Mouse (Mus musculus) ES-Bruce4 (cell line): ENCODE data around the gene Gucd1. TPM values are rescaled to one million over a fixed set of nuclear protein-coding genes. Genes with fewer than 3 reads are reported as not detected.

Experiments
- H3K27ac ChIP-seq: 2 replicates; pipeline ENCODE4 v1.5.1; 2012; ENCODE audit warnings: low read length, inconsistent platforms; ENCODE audit not compliant: insufficient read depth
- H3K27me3 ChIP-seq: 2 replicates; pipeline ENCODE4 v1.6.1; 2012; ENCODE audit warnings: mild to moderate bottlenecking, low read length, inconsistent platforms; ENCODE audit not compliant: control insufficient read depth, poor library complexity, insufficient read depth, severe bottlenecking
- H3K36me3 ChIP-seq: 2 replicates; pipeline ENCODE4 v1.6.1; 2012; ENCODE audit warnings: inconsistent platforms, mild to moderate bottlenecking, low read length, moderate library complexity; ENCODE audit not compliant: control insufficient read depth, poor library complexity, insufficient read depth, severe bottlenecking
- H3K4me1 ChIP-seq: one replicate; pipeline ENCODE4 v1.8.1; 2011; ENCODE audit warnings: low read length; ENCODE audit not compliant: control insufficient read depth, insufficient read depth
- H3K4me3 ChIP-seq: 2 replicates; pipeline ENCODE4 v1.5.1; 2011; ENCODE audit warnings: low read depth, mild to moderate bottlenecking, low read length
- H3K9ac ChIP-seq: 2 replicates; pipeline ENCODE4 v1.6.1; 2012; ENCODE audit warnings: low read depth, mild to moderate bottlenecking, inconsistent platforms; ENCODE audit not compliant: poor library complexity, severe bottlenecking
- H3K9me3 ChIP-seq: replicated peaks from 2 replicates; pipeline ENCODE4 v1.6.1; 2012; ENCODE audit warnings: mild to moderate bottlenecking, low read length, inconsistent platforms; ENCODE audit not compliant: control insufficient read depth, poor library complexity, insufficient read depth, severe bottlenecking
- CTCF ChIP-seq: IDR thresholded peaks from one replicate; pipeline ENCODE4 v1.8.1; 2011; ENCODE audit warnings: low read depth, low read length
- EP300 ChIP-seq: IDR thresholded peaks from 2 replicates; pipeline ENCODE4 v1.6.1; 2011; ENCODE audit warnings: low read depth, low read length; ENCODE audit not compliant: insufficient read depth
- POLR2A ChIP-seq: IDR thresholded peaks from one replicate; pipeline ENCODE4 v1.8.1; 2011; ENCODE audit warnings: low read length; ENCODE audit not compliant: insufficient read depth
- polyA plus RNA-seq: library from polyadenylated mRNA; stranded (reverse); fragments of >200 nt; gene quantifications from 2 replicates; pipeline ENCODE4 v1.2.4, GENCODE M21; 2011; ENCODE audit warnings: low read depth; ENCODE audit not compliant: missing spikeins, insufficient read depth, insufficient read length

Gucd1 gene
- polyA plus RNA-seq, 1 experiment = 9.9 TPM

DNA sequence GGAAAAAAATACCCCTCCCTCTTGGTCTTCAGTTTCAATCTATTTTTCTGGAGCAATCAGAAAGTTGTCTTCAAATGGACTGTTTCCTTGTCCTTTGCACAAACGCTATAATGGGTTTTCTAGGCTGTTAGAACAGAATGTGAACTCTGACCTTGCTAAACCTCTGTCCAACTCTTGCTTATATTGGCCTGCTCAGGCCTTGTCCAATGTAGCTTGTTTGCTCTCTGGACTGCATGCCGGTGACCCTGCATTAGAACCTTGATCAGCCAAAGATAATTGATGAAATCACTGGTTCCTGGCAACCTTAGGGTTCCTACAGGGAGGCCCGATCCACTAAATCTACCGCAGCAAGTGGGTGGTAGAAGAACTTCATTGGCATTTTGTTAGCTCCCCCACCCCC, 110.0 kb downstream of the Gucd1 start:
- H3K27ac ChIP-seq = no peak overlapping the region
- H3K9me3 ChIP-seq = no peaks in the 10 kb centered on the region
- TF ChIP-seq CTCF = no peak
- TF ChIP-seq POLR2A = no peak
- no peak for TF ChIP-seq EP300
- peaks cover 2% of the 10 kb centered on the region for H3K27me3 ChIP-seq
- H3K9ac ChIP-seq = no peak overlapping the region
- H3K4me1 ChIP-seq = no peaks in the 10 kb centered on the region
- H3K4me3 ChIP-seq = no peak overlapping the region
- no peaks in the 10 kb centered on the region for H3K36me3 ChIP-seq

DNA sequence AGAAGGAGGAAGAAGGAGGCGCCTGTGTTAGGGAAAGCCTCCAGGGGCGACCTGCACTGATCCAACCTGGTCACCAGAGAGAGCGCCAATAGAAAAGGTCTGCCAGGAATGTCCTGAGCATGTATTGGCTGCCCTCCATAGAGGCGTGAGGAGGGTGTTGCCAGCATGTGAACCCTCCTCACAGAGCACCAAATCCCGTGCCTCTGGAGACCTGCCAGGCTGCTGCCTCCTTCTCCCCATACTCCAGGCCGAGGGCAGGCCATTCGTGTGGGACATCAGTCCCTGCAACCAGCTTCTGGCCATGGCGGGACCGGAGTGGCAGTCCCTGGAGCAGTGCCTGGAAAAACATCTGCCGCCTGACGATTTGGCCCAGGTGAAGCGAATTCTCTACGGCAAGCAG, 111.0 kb downstream of the Gucd1 start:
- Histone ChIP-seq H3K9me3 (no peaks in the 10 kb centered on the region), H3K27me3 (peaks cover 2% of the 10 kb centered on the region), H3K9ac (0 out of 2 replicates have a peak overlapping the region, but pooled peaks have one; percentile 7), H3K27ac (no peak overlapping the region), H3K36me3 (no peaks in the 10 kb centered on the region), H3K4me3 (peak overlapping the region; percentile 22), H3K4me1 (no peaks in the 10 kb centered on the region)
- TF ChIP-seq CTCF (no peak), EP300 (no peak), POLR2A (no peak)

GRCm38 (mm10) chr10:75405916-75406315, 111.9 kb downstream of the Gucd1 start:
- Histone ChIP-seq H3K4me1 (no peaks in the 10 kb centered on the region), H3K36me3 (no peaks in the 10 kb centered on the region), H3K9ac (no peak overlapping the region), H3K4me3 (no peak overlapping the region), H3K27ac (no peak overlapping the region), H3K9me3 (no peaks in the 10 kb centered on the region), H3K27me3 (peaks cover 2% of the 10 kb centered on the region)
- TF ChIP-seq POLR2A = no peak

- H3K4me1 ChIP-seq = no peaks in the 10 kb centered on the region
- TF ChIP-seq CTCF (no peak), POLR2A (no peak), EP300 (no peak)
- H3K9ac ChIP-seq = no peak within 1 kb of the TSS
- H3K27me3 ChIP-seq = no peaks in the 10 kb centered on the region
- no peak within 1 kb of the TSS for H3K4me3 ChIP-seq
- no peak within 1 kb of the TSS for H3K27ac ChIP-seq
- no peaks in the 10 kb centered on the region for H3K9me3 ChIP-seq
- no peaks in the 10 kb centered on the region for H3K36me3 ChIP-seq
Measured at GRCm38 (mm10) chr10:75400958-75401357, 116.8 kb downstream of the Gucd1 start, which contains the start of gene Upb1. Upb1 (plus strand) TSS chr10:75401115.

DNA sequence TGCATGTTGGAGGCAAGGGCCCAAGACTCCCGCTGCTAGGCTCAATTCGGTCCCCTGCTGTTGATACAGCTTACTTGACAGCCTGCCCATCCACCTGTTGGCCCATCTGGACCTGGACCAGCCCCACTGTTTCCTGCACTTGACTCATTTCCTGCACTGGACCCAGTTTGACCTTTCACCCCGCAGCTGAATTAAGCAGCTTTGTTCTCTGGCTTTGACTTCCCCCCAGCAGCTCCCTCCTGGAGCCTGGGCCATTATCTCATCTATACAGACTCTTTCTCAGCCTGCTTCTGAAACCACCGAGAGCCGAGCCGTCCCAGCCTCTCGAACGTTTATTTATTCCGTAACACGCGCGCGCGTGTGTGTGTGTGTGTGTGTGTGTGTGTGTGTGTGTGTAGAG, 120.8 kb downstream of the Gucd1 start:
- TF ChIP-seq CTCF (no peak), EP300 (0 out of 2 replicates have a peak, but pooled peaks have one; percentile 56), POLR2A (no peak)

GRCm38 (mm10) chr10:75394796-75395195, 123.0 kb downstream of the Gucd1 start:
- no peaks in the 10 kb centered on the region for H3K36me3 ChIP-seq
- H3K4me3 ChIP-seq = no peak overlapping the region
- H3K27ac ChIP-seq = no peak overlapping the region
- no peaks in the 10 kb centered on the region for H3K9me3 ChIP-seq
- H3K9ac ChIP-seq = no peak overlapping the region
- TF ChIP-seq POLR2A (no peak), CTCF (no peak), EP300 (no peak)
- no peaks in the 10 kb centered on the region; the same call in 1 of the 2 replicates for H3K27me3 ChIP-seq
- H3K4me1 ChIP-seq = no peaks in the 10 kb centered on the region

More for the DNA sequence above, 120.8 kb downstream of the Gucd1 start:
- Histone ChIP-seq H3K9me3 (no peaks in the 10 kb centered on the region), H3K4me1 (no peaks in the 10 kb centered on the region), H3K9ac (no peak overlapping the region), H3K36me3 (no peaks in the 10 kb centered on the region), H3K27ac (no peak overlapping the region), H3K4me3 (no peak overlapping the region), H3K27me3 (no peaks in the 10 kb centered on the region)
